Mouse (Mus musculus): Measurements from ENCODE around the gene Fbxo27.
A peak's percentile ranks its signal among the peaks of the same experiment; 100 is the strongest.

Gene Fbxo27

GRCm38 (mm10) chr7:28709454-28709853, 16.8 kb downstream of the Fbxo27 start:
- DNase-seq: no peak

DNA sequence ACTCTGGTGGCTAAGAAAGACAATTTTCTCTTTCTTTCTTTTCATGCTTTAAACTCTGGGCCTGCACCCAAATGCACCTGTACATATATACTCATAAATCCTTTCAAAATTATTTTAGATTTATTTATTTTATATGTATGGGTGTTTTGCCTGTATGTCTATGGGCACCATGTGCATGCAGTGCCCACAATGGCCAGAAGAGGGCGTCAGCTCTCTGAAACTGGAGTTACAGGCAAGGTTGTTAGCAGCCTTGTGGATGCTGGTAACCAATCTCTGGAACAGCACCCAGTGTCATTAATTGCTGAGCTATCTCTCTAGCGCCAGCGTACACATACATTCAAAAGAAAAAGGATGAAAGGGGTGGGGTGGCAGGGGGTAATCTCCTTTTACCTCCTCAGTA, 18.3 kb downstream of the Fbxo27 start:
- DNase-seq: no peak

DNA sequence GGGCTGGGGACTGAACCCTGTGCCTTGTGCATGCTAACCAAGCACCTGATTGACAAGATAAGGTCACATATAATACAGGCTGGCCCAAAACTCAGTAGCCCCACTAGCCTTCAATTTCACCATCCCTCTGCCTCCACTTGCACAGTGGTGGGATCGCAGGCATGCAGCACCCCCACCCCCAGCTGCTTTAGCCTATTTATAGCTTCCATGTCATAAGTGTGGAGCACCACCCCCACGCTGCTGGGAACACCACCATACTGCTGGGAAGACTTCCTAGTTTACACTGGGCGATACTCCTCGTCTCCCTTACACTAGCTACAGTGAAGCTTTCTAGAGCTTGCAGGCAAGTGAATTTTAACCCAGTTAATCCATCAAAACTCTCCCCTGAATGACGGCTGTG, 22.0 kb downstream of the Fbxo27 start:
- DNase-seq: no peak

DNA sequence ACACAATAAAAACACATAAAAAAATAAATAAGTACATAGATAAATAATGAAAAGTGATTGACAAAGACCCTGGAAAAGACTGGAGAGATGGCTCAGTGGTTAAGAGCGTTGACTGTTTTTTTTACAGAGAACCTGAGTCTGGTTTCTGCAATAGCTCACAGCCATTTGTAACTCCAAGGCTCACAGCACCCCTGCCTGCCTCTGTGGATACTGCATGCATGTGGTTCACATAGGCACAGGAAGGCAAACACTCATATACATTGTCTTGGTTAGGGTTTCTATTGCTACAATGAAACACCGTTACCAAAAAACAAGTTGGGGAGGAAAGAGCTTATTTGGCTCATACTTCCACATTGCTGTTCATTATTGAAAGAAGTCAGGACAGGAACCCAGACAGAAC, 22.9 kb downstream of the Fbxo27 start:
- no peak for DNase-seq

DNA sequence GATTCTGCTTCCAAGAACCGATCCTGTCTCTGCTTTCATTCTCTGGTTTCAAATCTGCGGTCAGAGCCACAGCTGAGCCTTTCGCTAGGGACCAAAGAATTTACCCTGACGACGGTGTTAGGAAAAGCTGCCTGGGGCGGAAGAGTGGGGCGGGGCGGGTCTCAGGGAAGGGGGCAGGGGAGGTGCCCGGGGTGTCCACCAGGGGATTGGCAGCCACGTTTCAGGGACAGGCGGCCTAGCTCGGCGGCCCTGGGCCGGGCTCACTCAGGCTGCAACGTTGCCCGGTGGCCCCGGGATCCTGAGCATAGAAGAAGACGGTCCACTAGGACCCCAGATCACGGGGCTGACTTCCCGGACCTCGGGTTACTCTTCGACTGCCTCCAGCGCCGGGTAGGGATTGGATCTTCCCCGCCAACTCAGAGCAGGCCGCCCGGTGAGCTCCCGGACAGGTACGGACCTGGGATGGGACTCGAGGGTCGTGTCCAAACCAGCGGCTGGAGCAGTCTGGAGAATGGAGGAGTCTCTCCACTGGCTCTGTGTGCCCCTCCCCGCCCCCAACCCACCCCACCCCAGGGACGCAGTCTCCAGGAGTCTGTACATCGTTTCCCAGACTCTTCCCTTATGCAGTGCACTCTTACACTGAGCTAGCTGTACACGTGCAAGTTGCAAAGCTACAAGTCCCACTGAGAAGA, 24.1 kb downstream of the Fbxo27 start, which contains the start of gene Fbxo17:
Fbxo17 (plus strand) TSS at position 215 of the 692 bp plus-strand sequence.
- peak; percentile 54 for DNase-seq

DNA sequence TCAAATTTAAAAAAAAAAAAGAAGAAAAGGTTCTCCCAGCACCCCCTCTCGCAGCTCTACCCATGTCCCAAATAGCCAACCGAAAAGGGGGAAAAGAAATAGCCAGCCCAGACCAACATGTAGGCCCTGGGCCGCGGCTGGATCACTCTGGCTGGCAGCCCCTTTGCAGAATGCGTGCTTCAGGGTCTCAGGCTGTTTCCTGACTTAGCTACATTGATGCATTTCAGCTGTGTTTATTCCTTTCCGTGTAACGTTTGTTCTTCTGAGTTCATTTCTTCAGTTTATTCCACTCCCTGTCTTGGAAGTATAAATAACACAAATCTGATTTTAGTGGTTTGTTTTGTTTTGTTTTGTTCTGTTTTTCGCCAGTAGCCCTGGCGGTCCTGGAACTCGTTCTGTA, 25.1 kb downstream of the Fbxo27 start:
- no peak for DNase-seq

- no peak for DNase-seq
Measured at GRCm38 (mm10) chr7:28719159-28719558, 26.5 kb downstream of the Fbxo27 start.

DNA sequence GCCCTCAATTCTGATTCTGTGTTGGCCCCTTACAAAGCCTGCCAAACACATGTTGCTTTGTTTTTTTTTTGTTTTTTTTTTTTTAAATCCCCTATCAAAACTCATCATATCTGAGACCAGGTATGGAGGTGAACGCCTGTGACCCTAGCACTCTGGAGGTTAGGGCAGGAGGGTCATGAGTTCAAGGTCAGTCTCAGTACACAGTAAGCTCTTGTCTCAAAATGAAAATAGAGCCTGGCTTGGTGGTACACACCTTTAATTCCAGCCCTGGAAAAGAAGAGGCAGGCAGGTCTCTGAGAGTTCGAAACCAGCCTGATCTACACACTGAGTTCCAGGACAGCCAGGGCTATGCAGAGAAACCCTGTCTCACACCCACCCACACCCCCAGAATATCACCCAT, 27.0 kb downstream of the Fbxo27 start:
- DNase-seq: no peak

GRCm38 (mm10) chr7:28720753-28721537, 28.3 kb downstream of the Fbxo27 start:
- DNase-seq: no peak

DNA sequence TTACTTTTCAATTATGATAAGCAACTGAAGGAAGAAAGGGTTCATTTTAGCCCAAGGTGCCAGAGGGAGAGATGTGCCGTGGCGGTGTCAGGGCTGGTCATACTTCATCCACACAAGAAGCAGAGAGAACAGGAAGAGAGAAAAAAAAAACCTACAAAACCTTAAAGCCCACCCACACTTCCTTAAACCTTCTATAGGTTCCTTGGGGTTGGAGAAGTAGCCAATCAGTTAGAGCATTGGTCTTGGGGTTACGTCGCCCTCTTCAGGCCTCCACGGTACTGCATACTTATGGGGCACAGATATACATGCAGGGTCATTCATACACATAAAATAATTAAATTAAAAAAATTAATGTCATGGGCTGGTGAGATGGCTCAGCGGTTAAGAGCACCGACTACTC, 29.4 kb downstream of the Fbxo27 start:
- no peak for DNase-seq

DNA sequence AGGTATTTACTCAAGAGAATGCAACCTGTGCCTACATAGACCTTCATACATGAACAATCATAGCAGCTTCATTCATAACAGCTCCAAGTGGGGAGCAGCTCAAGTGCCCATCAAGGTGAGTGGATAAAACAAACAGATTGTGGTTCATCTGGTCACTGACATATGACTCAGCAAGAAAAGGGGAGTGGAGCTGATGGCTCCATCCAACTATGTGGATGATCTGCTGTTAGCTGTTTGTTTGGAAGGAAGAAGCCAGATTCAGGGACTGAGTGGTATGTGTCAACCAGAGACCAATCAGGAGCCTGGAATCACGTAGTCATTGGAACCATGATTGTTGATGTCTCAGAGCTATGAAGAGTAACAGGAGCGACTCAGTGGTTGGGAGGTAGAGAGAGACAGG, 32.0 kb downstream of the Fbxo27 start:
- DNase-seq: no peak

DNA sequence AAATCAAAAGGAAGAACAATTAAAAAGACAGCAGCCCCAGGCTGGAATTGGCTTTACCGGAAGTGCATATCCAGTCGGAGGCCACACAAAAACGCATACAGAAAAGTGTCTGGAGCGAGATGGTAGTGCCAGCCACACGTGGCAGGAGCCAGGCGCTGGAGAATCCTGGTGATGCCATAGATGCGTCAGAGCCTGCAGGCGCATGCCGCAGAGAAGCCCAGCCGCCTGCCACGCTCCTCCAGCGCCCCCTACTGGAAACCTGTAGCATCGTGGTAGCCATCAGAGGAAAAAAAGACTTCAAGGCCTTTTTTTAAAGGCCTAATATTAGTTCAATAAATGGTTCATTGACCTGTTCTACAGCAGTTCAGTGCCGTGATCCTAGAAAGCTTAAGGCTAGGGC, 34.0 kb downstream of the Fbxo27 start:
- DNase-seq: peak; percentile 80

- DNase-seq: no peak
Measured at GRCm38 (mm10) chr7:28727649-28728340, 35.1 kb downstream of the Fbxo27 start.

- DNase-seq: peak; percentile 78
Measured at GRCm38 (mm10) chr7:28732341-28733142, 39.9 kb downstream of the Fbxo27 start.

- no peak for DNase-seq
Measured at GRCm38 (mm10) chr7:28733211-28733610, 40.6 kb downstream of the Fbxo27 start.

DNA sequence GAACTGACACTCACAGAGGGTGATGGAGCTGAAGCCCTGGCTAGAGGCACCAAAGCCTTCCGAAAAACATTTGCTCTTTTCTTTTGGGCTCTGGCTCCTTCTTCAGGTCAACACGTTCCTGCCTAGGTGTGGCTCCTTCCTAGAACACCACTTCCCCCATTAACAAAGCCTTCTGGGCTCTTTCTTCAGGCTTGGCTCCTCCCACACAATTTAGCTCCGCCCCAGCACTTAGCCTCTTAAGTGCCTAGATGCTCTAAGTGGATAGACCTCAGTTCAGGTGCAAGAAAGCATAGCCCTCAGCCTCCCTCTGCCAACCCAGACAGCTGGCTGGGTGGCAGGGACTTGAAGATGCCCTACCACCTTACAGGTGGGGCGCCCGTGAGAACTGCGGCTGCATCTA, 43.1 kb downstream of the Fbxo27 start:
- DNase-seq: no peak

DNA sequence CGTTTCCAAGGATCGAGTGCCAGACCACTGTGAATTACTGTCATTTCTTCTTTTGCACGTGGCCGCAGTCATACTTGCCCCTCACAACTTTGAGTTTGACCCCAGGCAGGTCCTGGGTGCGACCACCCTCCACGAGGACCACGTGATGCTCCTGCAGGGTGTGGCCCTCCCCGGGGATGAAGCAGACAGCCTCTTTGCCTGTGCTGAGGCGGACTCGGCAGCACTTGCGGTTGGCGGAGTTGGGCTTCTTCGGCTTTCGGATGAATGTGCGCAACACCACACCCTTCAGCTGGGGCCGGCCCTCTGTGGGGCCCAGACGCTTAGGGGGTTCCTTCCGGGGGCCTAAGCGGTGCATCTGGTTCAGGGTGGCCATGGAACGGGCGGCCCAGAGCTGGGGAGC, 47.2 kb downstream of the Fbxo27 start:
- peak; percentile 57 for DNase-seq

- DNase-seq: no peak
Measured at GRCm38 (mm10) chr7:28740949-28741348, 48.3 kb downstream of the Fbxo27 start.

- DNase-seq: no peak
Measured at GRCm38 (mm10) chr7:28741368-28741708, 48.7 kb downstream of the Fbxo27 start.

DNA sequence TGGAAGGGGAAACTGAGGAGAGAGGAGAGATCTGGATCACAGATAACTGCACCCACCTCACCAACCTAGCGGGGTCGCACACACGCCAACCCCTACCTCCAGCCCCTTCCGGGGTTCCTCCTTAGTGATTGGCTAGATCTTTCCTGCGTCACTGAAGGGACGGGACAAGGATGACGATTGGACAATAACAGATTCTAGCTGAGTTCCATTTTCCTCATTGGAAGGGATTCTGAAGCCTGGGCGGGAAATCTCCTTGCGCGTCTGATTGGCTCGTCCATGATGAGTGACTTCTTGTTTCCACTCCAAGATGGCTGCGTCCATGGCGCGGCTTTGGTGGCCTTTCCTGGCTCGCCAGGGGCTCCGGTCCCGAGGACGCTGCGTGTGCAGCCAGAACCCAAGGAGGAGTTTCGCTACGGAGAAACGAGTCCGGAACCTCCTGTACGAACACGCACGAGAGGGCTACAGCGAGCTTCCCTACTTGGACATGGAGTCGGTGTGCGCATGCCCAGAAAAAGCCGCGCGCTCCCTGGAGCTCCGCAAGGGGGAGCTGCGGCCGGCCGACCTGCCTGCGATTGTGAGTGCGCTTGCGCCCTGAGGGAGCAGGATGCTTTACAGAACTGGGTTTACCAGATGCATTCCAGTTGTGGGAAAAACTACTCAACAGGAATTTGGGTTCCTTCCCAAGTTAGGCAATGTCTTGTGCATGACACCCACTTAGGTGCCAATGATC, 49.2 kb downstream of the Fbxo27 start, which contains the start of the genes Mrps12 and Sars2:
Mrps12 (minus strand) TSS at position 112 of the 730 bp plus-strand sequence.
Sars2 (plus strand) TSS at position 284 of the 730 bp plus-strand sequence.
- DNase-seq: peak; percentile 96
